In genomic region chr10:19548491-19548890, GRCm38 (mm10) we compare ENCODE assay signal across 24 mouse cellular contexts. TPM values are rescaled to one million over a fixed set of nuclear protein-coding genes. Genes with fewer than 3 reads are reported as not detected.
DNase-seq lines count a peak whose midpoint lies in the region; ATAC-seq and TF ChIP-seq lines count a peak whose summit lies in the region.
"Had no signal": no experiment of that assay in that cellular context is flagged by ENCODE, and none has a peak within 500 bp of the region (broad histone marks: within the 10 kb centered on the region; RNA-seq: fewer than 3 reads in every experiment).

No protein-coding gene starts in this region.

- no peaks in the 10 kb centered on the region for H3K4me1 ChIP-seq in lung, postnatal 0 days (ENCODE audit: insufficient read depth, low read depth, low read length)
- peaks cover 32% of the 10 kb centered on the region for H3K4me1 ChIP-seq in bone marrow macrophage, adult 2 months (ENCODE audit: control insufficient read depth, insufficient read depth, low read length)
- H3K4me1 ChIP-seq: embryonic facial prominence, embryonic 13.5 days; embryonic facial prominence, embryonic 15.5 days; forebrain, embryonic 10.5 days; forebrain, embryonic 12.5 days had no signal

- H3K27ac ChIP-seq in lung, postnatal 0 days (ENCODE audit: low read length) = no peak overlapping the region
- H3K27ac ChIP-seq in bone marrow macrophage, adult 2 months (ENCODE audit: insufficient read depth, low read depth, low read length) = peak overlapping the region; percentile 38
- peak overlapping the region; percentile 83 for H3K27ac ChIP-seq in macrophage
- H3K27ac ChIP-seq: embryonic facial prominence, embryonic 13.5 days; embryonic facial prominence, embryonic 15.5 days; forebrain, embryonic 10.5 days; forebrain, embryonic 12.5 days had no signal

- no peak for TF ChIP-seq POLR2A in bone marrow macrophage, adult 2 months (IDR thresholded peaks at IDR 0.05; ENCODE audit: borderline replicate concordance, low read depth, low read length)

- no peak overlapping the region for H3K9ac ChIP-seq in lung, postnatal 0 days (replicated peaks; ENCODE audit: low read depth)
- H3K9ac ChIP-seq: embryonic facial prominence, embryonic 13.5 days; embryonic facial prominence, embryonic 15.5 days; forebrain, embryonic 12.5 days had no signal

- no peaks in the 10 kb centered on the region for H3K36me3 ChIP-seq in lung, postnatal 0 days (ENCODE audit: insufficient read depth, low read length)
- no peaks in the 10 kb centered on the region for H3K36me3 ChIP-seq in macrophage (ENCODE audit: inconsistent target)
- H3K36me3 ChIP-seq: embryonic facial prominence, embryonic 13.5 days; embryonic facial prominence, embryonic 15.5 days; forebrain, embryonic 10.5 days; forebrain, embryonic 12.5 days had no signal

- no peak for TF ChIP-seq EP300 in lung, postnatal 0 days (IDR thresholded peaks at IDR 0.05)

- H3K9me3 ChIP-seq in lung, postnatal 0 days (ENCODE audit: low read length) = no peaks in the 10 kb centered on the region
- H3K9me3 ChIP-seq: embryonic facial prominence, embryonic 13.5 days; embryonic facial prominence, embryonic 15.5 days; forebrain, embryonic 10.5 days; forebrain, embryonic 12.5 days had no signal

- no peaks in the 10 kb centered on the region for H3K79me2 ChIP-seq in macrophage (ENCODE audit: inconsistent target)

- DNase-seq in lung, postnatal 0 days (ENCODE audit: low spot score) = peak; percentile 51
- no peak for DNase-seq in lung, postnatal 14 days
- no peak for DNase-seq in yolk sac, embryonic 10.5 days (ENCODE audit: low spot score)
- no peak for DNase-seq in thymus, postnatal 0 days (ENCODE audit: low spot score)
- DNase-seq in adrenal gland, postnatal 4 days (ENCODE audit: low spot score in 2 of 2) = no peak
- DNase-seq: adrenal gland, adult 8-10 months; adrenal gland, postnatal 14 days; adrenal gland, postnatal 36 days; cerebellum, adult 11 months; cerebellum, adult 18-20 months; cerebellum, adult 8-10 months; cerebellum, adult 9-11 months; cerebellum, postnatal 14 days; cerebellum, postnatal 36 days; embryo, embryonic 11 days had no signal

- no peak for ATAC-seq in lung, postnatal 0 days
- ATAC-seq: forebrain, embryonic 14.5 days; forebrain, embryonic 16.5 days had no signal

- TF ChIP-seq CTCF in lung, postnatal 0 days (IDR thresholded peaks at IDR 0.05) = no peak
- TF ChIP-seq CTCF in bone marrow macrophage, adult 2 months (IDR thresholded peaks at IDR 0.05; ENCODE audit: low read depth, low read length) = no peak

- 64% methylated on average over 2 of the region's 2 CpGs for WGBS in lung, postnatal 0 days
- 96% methylated on average over 2 of the region's 2 CpGs for WGBS in macrophage (ENCODE audit: missing documents)

- H3K4me2 ChIP-seq in lung, postnatal 0 days (replicated peaks; ENCODE audit: low read depth, low read length) = no peak overlapping the region
- H3K4me2 ChIP-seq: embryonic facial prominence, embryonic 13.5 days; embryonic facial prominence, embryonic 15.5 days; forebrain, embryonic 12.5 days had no signal

- H3K27me3 ChIP-seq in lung, postnatal 0 days (replicated peaks; ENCODE audit: insufficient read depth, low read length) = no peaks in the 10 kb centered on the region
- H3K27me3 ChIP-seq: embryonic facial prominence, embryonic 13.5 days; embryonic facial prominence, embryonic 15.5 days; forebrain, embryonic 12.5 days had no signal

- H3K4me3 ChIP-seq in lung, postnatal 0 days (ENCODE audit: low read depth, low read length) = no peak overlapping the region
- no peak overlapping the region for H3K4me3 ChIP-seq in bone marrow macrophage, adult 2 months (ENCODE audit: insufficient read depth, low read length)
- H3K4me3 ChIP-seq in macrophage (ENCODE audit: inconsistent target) = no peak overlapping the region
- H3K4me3 ChIP-seq: embryonic facial prominence, embryonic 13.5 days; embryonic facial prominence, embryonic 15.5 days; erythroblast, embryonic 14.5 days; forebrain, embryonic 10.5 days; forebrain, embryonic 12.5 days had no signal

RNA-seq across cellular contexts. Expression of gene Ifngr1, which starts 43.3 kb away (rescaled TPM):
- polyA plus RNA-seq in lung, postnatal 0 days (2015; fragmentation: Nextera tagmentation; extraction: Ambion mirVana) = 138 and 159 TPM in 2 replicates
- polyA plus RNA-seq in bone marrow macrophage, adult 2 months (2012; ENCODE audit: insufficient read depth, insufficient read length, missing spikeins) = 346 and 347 TPM in 2 replicates
- total RNA-seq in macrophage (2018; cell fraction: chromatin; rRNA removed) = 100 to 1,000 TPM in 20 of 26 experiments, 10 to 100 TPM in 6; 26.1 to 449 (median 139) TPM
- 100 to 1,000 TPM in 25 of 26 experiments, 10 to 100 TPM in 1; 99.1 to 216 (median 133) TPM for total RNA-seq in macrophage (2018; cell fraction: cytosol; rRNA removed)
- total RNA-seq in macrophage (2018; cell fraction: nucleus; rRNA removed) = 100 to 1,000 TPM in 25 of 26 experiments, 10 to 100 TPM in 1; 62.6 to 584 (median 228) TPM
- 152 to 186 TPM (median 172 TPM) in 3 replicates for polyA plus RNA-seq in macrophage (2018)
- 540 and 641 TPM in 2 replicates for polyA plus RNA-seq in thymus, postnatal 0 days (2015; fragmentation: Nextera tagmentation; extraction: Ambion mirVana)
- total RNA-seq in adrenal gland, postnatal 4 days (2021) = 10 to 100 TPM; 46.5 to 48.2 TPM
